Mouse (Mus musculus) hindbrain, embryonic 12.5 days (tissue): ENCODE data around the gene Cd5. TPM values are rescaled to one million over a fixed set of nuclear protein-coding genes. Genes with fewer than 3 reads are reported as not detected.

ENCODE experiments used
- ATAC-seq: fragments of 200-750 bp; cut with Nextera tagmentation; 2 replicates; pipeline ENCODE4 v1.8.0; 2017; ENCODE audit warnings: moderate TSS enrichment; ENCODE audit not compliant: low FRiP score
- H3K27ac ChIP-seq: fragments of 300-500 bp; sonication (generic); 2 replicates; pipeline ENCODE4 v1.5.1; 2016; ENCODE audit warnings: mild to moderate bottlenecking
- H3K27me3 ChIP-seq: fragments of 300-500 bp; sonication (generic); 2 replicates; pipeline ENCODE4 v1.6.1; 2016; ENCODE audit warnings: mild to moderate bottlenecking
- H3K36me3 ChIP-seq: fragments of 300-500 bp; sonication (generic); 2 replicates; pipeline ENCODE4 v1.6.1; 2016; ENCODE audit warnings: mild to moderate bottlenecking
- H3K4me1 ChIP-seq: fragments of 300-500 bp; sonication (generic); 2 replicates; pipeline ENCODE4 v1.6.1; 2016
- H3K4me2 ChIP-seq: fragments of 300-500 bp; sonication (generic); replicated peaks from 2 replicates; pipeline ENCODE4 v1.6.1; 2016; ENCODE audit warnings: mild to moderate bottlenecking
- H3K4me3 ChIP-seq: fragments of 300-500 bp; sonication (generic); 2 replicates; pipeline ENCODE4 v1.5.1; 2016; ENCODE audit warnings: mild to moderate bottlenecking
- H3K9ac ChIP-seq: fragments of 300-500 bp; sonication (generic); 2 replicates; pipeline ENCODE4 v1.6.1; 2016; ENCODE audit warnings: mild to moderate bottlenecking, moderate library complexity
- H3K9me3 ChIP-seq: fragments of 300-500 bp; sonication (generic); replicated peaks from 2 replicates; pipeline ENCODE4 v1.6.1; 2016; ENCODE audit warnings: mild to moderate bottlenecking
- WGBS: fragments of 180-500 bp; shearing (Covaris S2); methylation state at CpG from one replicate; pipeline ENCODE4 v1.1.7; 2016; 5-methylcytosine and 5-hydroxymethylcytosine counted together
- polyA plus RNA-seq: library from polyadenylated mRNA; unstranded; fragments of >200 nt; fragmentation: Nextera tagmentation; extraction: Ambion mirVana; gene quantifications from 2 replicates; pipeline ENCODE4 v1.2.1, GENCODE M21; 2016

Cd5 gene
- polyA plus RNA-seq, result 0.17 and 0.31 TPM in 2 replicates

DNA sequence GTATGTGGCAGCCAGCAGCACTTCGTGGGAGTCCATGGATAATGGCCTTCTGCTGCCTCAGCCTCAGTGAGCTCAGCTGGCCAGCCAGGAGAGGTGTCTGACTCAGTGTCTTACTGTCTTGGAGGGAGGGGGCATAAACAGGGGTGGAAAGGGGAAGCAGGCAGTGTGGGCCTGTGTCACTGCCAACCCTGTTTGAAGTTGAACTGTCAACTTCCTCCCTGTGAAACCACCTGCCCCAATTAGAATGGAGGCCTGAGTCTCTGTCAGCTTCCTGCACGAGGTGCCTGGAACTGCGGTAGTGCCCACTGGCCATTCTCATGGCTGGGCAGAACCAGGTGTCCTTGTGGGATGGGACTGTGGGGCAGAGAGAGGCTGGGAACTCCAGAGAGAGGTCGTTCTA, at the start of gene Cd5:
TSS of gene Cd5 (minus strand) at position 192 of the 400 bp plus-strand sequence.
- 84% methylated on average over 4 of the region's 4 CpGs for WGBS
- no peak within 1 kb of the TSS for H3K4me3 ChIP-seq
- 0 out of 2 replicates have a peak, but pooled peaks cover 3% of the 10 kb centered on the region for H3K4me1 ChIP-seq
- no peaks in the 10 kb centered on the region for H3K27me3 ChIP-seq
- no peak for ATAC-seq
- no peak within 1 kb of the TSS for H3K4me2 ChIP-seq
- H3K27ac ChIP-seq, result no peak within 1 kb of the TSS
- no peak within 1 kb of the TSS for H3K9ac ChIP-seq
- no peaks in the 10 kb centered on the region for H3K9me3 ChIP-seq
- H3K36me3 ChIP-seq, result no peaks in the 10 kb centered on the region

GRCm38 (mm10) chr19:10788242-10788641, 49.4 kb upstream of the Cd5 start:
- H3K9ac ChIP-seq, result no peak overlapping the region
- H3K4me1 ChIP-seq, result peaks cover 14% of the 10 kb centered on the region
- H3K9me3 ChIP-seq, result no peaks in the 10 kb centered on the region
- ATAC-seq, result no peak
- no peak overlapping the region for H3K27ac ChIP-seq
- 77% methylated on average over 9 of the region's 9 CpGs for WGBS
- no peaks in the 10 kb centered on the region for H3K27me3 ChIP-seq
- no peak overlapping the region for H3K4me3 ChIP-seq
- no peaks in the 10 kb centered on the region for H3K36me3 ChIP-seq
- no peak overlapping the region for H3K4me2 ChIP-seq

- Histone ChIP-seq H3K36me3 (no peaks in the 10 kb centered on the region), H3K4me3 (no peak overlapping the region), H3K4me2 (no peak overlapping the region), H3K9me3 (no peaks in the 10 kb centered on the region), H3K27me3 (no peaks in the 10 kb centered on the region), H3K9ac (no peak overlapping the region), H3K27ac (no peak overlapping the region), H3K4me1 (peaks cover 14% of the 10 kb centered on the region)
- no peak for ATAC-seq
- WGBS, result 73% methylated on average over 4 of the region's 4 CpGs
Observed at GRCm38 (mm10) chr19:10787406-10787805, 48.6 kb upstream of the Cd5 start.

DNA sequence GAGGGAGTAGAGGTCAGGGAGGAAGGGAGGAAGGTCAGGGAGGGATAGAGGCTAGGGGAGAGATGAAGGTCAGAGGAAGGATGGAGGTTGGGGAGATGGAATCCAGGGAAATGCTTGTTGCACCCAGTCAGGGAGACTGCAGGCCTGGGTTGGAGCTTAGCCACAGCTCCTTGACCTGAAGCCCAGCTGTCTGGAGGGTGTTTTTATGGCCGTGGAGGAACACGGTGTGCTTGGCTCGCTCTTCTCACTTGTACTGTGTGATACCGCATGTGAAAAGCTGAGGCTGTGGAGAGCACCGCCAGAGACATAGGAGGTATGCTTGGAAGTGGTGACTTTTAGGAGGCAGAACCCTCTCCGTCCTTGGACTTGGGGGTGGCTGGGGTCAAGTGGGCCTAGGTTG, 48.0 kb upstream of the Cd5 start:
- Histone ChIP-seq H3K4me3 (no peak overlapping the region), H3K4me2 (no peak overlapping the region), H3K9me3 (no peaks in the 10 kb centered on the region), H3K4me1 (peaks cover 14% of the 10 kb centered on the region), H3K27ac (no peak overlapping the region), H3K27me3 (no peaks in the 10 kb centered on the region), H3K9ac (no peak overlapping the region), H3K36me3 (no peaks in the 10 kb centered on the region)
- ATAC-seq, result no peak
- 93% methylated on average over 6 of the region's 6 CpGs for WGBS

DNA sequence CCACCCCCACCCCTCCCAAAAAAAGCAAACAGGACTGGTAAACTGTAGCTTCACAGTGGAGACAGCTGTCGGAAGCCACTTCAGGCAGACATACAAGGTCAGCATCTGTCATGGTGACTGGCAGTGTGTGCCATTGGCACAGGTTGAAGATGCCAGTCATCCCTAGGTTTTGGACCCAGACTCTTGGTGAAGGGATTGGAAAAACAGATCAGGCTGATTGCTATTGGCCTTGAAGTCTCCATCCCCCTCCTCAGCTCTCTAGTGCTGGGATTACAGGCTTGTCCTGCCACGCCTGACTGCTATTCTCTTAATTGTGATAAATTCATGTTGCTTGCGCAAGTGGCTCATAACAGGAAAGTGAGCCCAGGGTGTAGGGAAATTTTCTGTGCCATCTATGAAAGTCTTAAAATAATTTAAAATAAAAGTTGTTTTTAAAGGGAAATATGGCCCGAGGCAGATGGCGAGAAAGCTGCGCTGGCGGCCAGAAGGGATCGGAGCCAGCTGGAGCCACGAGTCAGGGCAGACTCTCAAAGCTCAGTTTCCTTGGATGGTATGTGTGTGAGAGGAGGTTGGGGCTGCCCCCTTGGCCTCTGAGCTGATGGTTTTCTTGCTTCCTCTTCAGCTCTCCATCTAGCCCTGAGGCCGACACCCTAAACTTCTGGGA, 46.1 kb upstream of the Cd5 start:
- H3K4me1 ChIP-seq, result peaks cover 14% of the 10 kb centered on the region
- no peaks in the 10 kb centered on the region for H3K27me3 ChIP-seq
- whole genome bisulfite sequencing, result 74% methylated on average over 10 of the region's 10 CpGs
- no peak overlapping the region for H3K4me2 ChIP-seq
- ATAC-seq, result 0 out of 2 replicates have a peak, but pooled peaks have one; percentile 23
- H3K27ac ChIP-seq, result no peak overlapping the region
- H3K36me3 ChIP-seq, result no peaks in the 10 kb centered on the region
- H3K9ac ChIP-seq, result no peak overlapping the region
- H3K4me3 ChIP-seq, result no peak overlapping the region
- no peaks in the 10 kb centered on the region for H3K9me3 ChIP-seq

DNA sequence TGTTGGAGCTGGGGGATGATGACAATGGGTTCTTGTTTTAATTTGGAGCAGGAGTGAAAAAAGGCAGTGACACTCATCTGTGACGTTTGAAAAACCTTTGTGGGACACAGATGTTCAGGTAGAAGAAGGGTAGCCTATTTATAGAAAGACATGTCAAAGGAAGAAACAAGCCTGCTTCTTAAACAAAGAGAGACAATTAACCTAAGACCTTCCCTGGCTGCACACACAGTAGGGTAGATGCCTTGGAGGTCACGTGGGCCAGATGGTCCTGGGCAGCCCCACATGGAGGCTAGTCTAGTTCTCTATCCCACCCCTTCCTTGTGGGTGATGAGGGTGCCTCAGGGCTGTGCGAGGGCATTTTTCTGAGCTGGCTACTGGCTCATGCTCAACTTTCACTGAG, 45.3 kb upstream of the Cd5 start:
- Histone ChIP-seq H3K4me3 (no peak overlapping the region), H3K4me1 (peaks cover 14% of the 10 kb centered on the region), H3K9ac (no peak overlapping the region), H3K36me3 (no peaks in the 10 kb centered on the region), H3K27me3 (no peaks in the 10 kb centered on the region), H3K9me3 (no peaks in the 10 kb centered on the region), H3K27ac (no peak overlapping the region), H3K4me2 (no peak overlapping the region)
- no peak for ATAC-seq
- WGBS, result 28% methylated on average over 3 of the region's 3 CpGs

DNA sequence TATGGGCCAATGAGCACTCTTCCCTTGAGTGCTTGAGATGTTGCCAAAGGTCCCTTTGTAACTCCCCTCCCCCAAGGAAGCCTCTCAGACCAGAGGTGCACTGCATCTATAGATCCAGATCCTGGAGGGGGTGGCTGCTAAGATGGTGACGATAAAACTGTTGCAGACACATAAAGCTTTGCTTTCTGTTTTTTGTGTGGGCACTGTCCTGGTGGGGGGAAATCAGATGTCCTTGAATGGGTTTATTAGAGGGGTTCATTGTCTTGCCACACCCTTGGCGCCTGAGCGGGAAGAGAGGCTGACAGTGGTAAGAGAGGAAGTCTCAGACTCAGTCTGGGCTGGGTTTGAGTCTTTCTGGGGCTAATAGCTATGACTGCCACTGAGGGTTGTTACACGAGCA, 44.4 kb upstream of the Cd5 start:
- Histone ChIP-seq H3K9me3 (no peaks in the 10 kb centered on the region), H3K4me3 (no peak overlapping the region), H3K4me1 (peaks cover 14% of the 10 kb centered on the region), H3K4me2 (no peak overlapping the region), H3K27me3 (no peaks in the 10 kb centered on the region), H3K36me3 (no peaks in the 10 kb centered on the region), H3K27ac (no peak overlapping the region), H3K9ac (no peak overlapping the region)
- WGBS, result 89% methylated on average over 4 of the region's 4 CpGs
- ATAC-seq, result no peak

GRCm38 (mm10) chr19:10781641-10782040, 42.8 kb upstream of the Cd5 start:
- peaks cover 14% of the 10 kb centered on the region for H3K4me1 ChIP-seq

GRCm38 (mm10) chr19:10776906-10777305, 38.1 kb upstream of the Cd5 start:
- H3K27me3 ChIP-seq, result no peaks in the 10 kb centered on the region
- H3K27ac ChIP-seq, result no peak overlapping the region
- H3K4me1 ChIP-seq, result no peaks in the 10 kb centered on the region
- WGBS, result 91% methylated on average over 4 of the region's 4 CpGs
- H3K36me3 ChIP-seq, result no peaks in the 10 kb centered on the region
- ATAC-seq, result no peak
- H3K4me2 ChIP-seq, result no peak overlapping the region
- no peak overlapping the region for H3K4me3 ChIP-seq
- no peak overlapping the region for H3K9ac ChIP-seq
- no peaks in the 10 kb centered on the region for H3K9me3 ChIP-seq

More at GRCm38 (mm10) chr19:10781641-10782040, 42.8 kb upstream of the Cd5 start:
- Histone ChIP-seq H3K9me3 (no peaks in the 10 kb centered on the region), H3K9ac (no peak overlapping the region), H3K27me3 (no peaks in the 10 kb centered on the region), H3K4me3 (no peak overlapping the region), H3K36me3 (no peaks in the 10 kb centered on the region), H3K27ac (no peak overlapping the region), H3K4me2 (no peak overlapping the region)
- WGBS, result 85% methylated on average over 4 of the region's 4 CpGs
- ATAC-seq, result no peak

DNA sequence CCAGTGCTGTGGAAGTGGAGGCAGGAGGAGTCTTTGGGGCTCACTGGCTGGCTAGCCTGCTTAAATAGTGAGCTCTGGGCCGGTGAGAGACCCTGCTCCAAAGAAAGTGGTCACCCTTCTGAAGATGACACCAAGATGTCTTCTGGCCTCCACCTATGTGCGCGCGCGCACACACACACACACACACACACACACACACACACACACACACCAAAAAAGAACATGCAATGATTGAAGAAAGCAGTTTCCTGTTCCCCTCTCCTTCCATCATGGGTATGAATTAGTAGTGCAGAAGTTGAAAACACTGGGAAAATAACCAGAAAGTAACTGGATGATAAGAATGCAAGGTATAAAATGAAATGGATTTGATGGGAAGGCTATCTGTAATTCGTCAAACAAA, 35.3 kb upstream of the Cd5 start:
- H3K4me2 ChIP-seq, result no peak overlapping the region
- no peak overlapping the region for H3K27ac ChIP-seq
- H3K9ac ChIP-seq, result no peak overlapping the region
- no peaks in the 10 kb centered on the region for H3K27me3 ChIP-seq
- no peaks in the 10 kb centered on the region for H3K9me3 ChIP-seq
- no peak overlapping the region for H3K4me3 ChIP-seq
- no peaks in the 10 kb centered on the region for H3K36me3 ChIP-seq
- peaks cover 8% of the 10 kb centered on the region for H3K4me1 ChIP-seq
- 94% methylated on average over 6 of the region's 6 CpGs for WGBS
- no peak for ATAC-seq

DNA sequence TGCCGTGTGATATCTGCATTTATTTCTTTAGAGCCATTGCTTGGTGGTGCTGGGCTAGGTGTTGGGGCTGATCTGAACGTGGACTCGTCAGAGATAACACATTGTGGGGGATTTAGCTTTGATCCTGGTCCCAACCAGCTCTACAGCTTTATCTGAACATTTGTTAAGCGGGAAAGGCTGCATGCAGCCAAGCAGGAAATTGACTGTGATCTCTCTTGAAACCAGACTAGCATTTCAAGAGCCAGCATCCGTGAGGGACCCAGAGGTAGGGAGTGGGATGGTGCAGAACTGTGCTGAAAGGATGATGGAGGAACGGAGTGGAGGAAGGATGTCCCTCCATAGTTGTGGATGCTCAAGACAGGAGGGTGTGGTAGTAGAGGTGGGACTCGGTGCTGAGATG, 34.6 kb upstream of the Cd5 start:
- Histone ChIP-seq H3K36me3 (no peaks in the 10 kb centered on the region), H3K27me3 (no peaks in the 10 kb centered on the region), H3K9ac (no peak overlapping the region), H3K27ac (no peak overlapping the region), H3K4me3 (no peak overlapping the region), H3K4me1 (peaks cover 14% of the 10 kb centered on the region), H3K9me3 (no peaks in the 10 kb centered on the region), H3K4me2 (no peak overlapping the region)
- no peak for ATAC-seq
- 82% methylated on average over 7 of the region's 7 CpGs for WGBS

DNA sequence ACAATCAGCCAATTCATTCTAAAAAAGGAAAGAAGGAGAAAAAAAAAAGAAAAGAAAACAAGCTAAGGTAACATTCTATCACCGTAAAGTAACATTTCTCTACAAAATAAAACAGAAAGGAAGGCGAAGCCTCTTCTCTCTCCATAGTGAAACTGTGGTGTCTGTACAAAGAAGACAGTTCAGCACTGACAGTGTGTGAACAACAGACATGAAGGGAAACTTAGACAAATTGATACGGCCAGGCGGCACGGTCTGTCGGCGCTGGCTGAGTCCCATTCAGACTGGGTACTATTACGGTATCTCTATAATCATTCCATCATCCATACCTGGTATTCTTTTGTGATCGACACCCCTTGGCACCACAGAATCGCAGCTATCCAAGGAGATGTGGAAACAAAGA, 34.1 kb upstream of the Cd5 start:
- Histone ChIP-seq H3K4me1 (peaks cover 15% of the 10 kb centered on the region), H3K9me3 (no peaks in the 10 kb centered on the region), H3K9ac (no peak overlapping the region), H3K27ac (no peak overlapping the region), H3K4me3 (no peak overlapping the region), H3K36me3 (no peaks in the 10 kb centered on the region), H3K4me2 (no peak overlapping the region), H3K27me3 (no peaks in the 10 kb centered on the region)
- 95% methylated on average over 10 of the region's 10 CpGs for WGBS
- ATAC-seq, result no peak

DNA sequence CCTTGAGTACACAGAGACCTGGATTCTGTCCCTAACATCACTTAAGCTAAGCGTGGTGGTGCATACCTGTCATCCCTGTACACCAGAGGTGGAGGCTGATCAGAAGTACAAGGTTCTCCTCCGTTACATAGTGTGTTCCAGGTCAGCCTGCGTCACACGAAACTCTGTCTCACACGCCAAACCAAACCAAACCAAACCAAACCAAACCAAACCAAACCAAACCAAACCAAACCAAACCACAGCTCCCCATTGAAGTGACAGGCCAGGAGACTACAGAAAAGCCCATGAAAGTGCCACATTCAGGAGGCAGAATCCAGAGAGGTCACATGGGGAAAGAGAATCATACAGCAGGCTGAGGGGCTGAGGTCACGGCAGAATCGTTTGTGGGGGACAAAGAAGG, 33.2 kb upstream of the Cd5 start:
- Histone ChIP-seq H3K4me1 (peaks cover 15% of the 10 kb centered on the region), H3K9ac (no peak overlapping the region), H3K27me3 (no peaks in the 10 kb centered on the region), H3K27ac (no peak overlapping the region), H3K4me3 (no peak overlapping the region), H3K4me2 (no peak overlapping the region), H3K9me3 (no peaks in the 10 kb centered on the region), H3K36me3 (no peaks in the 10 kb centered on the region)
- ATAC-seq, result no peak
- 81% methylated on average over 7 of the region's 7 CpGs for WGBS
